Mouse (Mus musculus): ENCODE measurements at regions not wholly inside any gene's neighbourhood (a gene's known extent, or its start where the extent isn't known, plus 50 kb on each side); places are given as distances from the start of the nearest gene placed in this dataset.
"Not testable (repeated sequence)": the region's sequence is repeated elsewhere in the genome, so short reads cannot be mapped to it uniquely, and the experiment has no call there.

DNA sequence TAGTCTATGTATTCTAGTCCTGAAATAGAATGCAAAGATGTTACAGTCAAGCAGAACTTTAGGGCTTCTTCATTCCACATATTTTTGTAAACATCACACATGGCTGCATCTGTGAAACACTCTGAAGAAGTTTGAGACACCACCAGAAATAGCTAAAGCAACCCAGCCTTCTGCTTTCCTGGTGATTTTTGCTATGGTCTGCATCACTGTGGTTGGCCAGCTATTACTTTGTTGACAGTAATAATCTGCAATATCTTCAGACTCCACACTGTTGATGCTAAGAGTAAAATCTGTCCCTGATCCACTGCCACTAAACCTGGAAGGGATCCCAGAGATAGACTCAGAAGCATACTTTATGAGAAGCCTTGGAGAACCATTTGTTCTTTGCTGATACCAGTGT is 1065.7 kb downstream of the Rpia start:
- H3K36me3 ChIP-seq = no peaks in the 10 kb centered on the region
- H3K27ac ChIP-seq = no peak overlapping the region
- no peak overlapping the region for H3K4me2 ChIP-seq
- no peaks in the 10 kb centered on the region for H3K4me1 ChIP-seq
- no peak for ATAC-seq (ENCODE audit: insufficient read depth, low FRiP score, low read depth)
- no peak overlapping the region for H3K4me3 ChIP-seq (replicated peaks)
- H3K9me3 ChIP-seq = no peaks in the 10 kb centered on the region
- no peak overlapping the region for H3K9ac ChIP-seq
- H3K27me3 ChIP-seq (replicated peaks) = no peaks in the 10 kb centered on the region

DNA sequence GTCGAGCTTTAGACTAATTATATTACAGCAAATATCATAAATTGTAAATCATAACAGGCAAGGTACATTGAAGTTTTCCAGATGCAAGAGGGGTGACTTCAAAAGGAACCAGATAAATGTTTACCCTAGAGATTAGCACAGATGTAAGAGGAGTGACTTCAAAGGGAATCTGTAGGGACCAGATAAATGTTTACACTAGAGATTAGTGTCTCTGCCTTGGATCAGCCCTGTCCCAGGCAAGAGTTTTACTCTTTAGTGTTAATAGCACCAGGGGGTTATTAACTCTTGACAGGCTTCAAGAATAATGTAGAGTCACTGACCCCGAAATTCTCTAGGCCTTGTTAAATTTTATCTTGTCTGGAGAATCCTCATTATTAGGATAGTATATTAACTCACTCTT is 1089.2 kb downstream of the Rpia start:
- not testable (repeated sequence) for H3K9ac ChIP-seq; H3K4me2 ChIP-seq; H3K4me1 ChIP-seq; H3K27ac ChIP-seq; H3K4me3 ChIP-seq (replicated peaks); H3K36me3 ChIP-seq; ATAC-seq (ENCODE audit: insufficient read depth, low FRiP score, low read depth); H3K27me3 ChIP-seq (replicated peaks); H3K9me3 ChIP-seq
- 31% methylated on average over 2 of the region's 2 CpGs for WGBS

DNA sequence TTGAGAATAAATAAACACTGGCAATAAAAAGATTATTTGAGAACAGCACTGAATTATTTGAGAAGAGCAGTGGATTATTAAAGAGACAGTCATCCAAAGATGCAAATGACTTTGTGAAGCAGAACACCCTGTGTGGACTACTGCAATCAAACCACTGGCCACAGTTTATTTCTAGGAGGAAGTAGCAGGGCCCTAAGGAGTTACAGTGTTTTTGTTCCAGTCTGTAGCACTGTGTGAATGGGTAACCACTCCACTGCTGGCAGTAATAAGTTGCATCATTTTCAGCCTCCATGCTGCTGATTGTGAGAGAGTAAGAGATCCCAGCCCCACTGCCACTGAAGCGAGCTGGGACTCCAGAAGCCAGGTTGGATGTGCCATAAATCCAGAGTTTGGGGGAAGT is 1110.9 kb downstream of the Rpia start:
- ATAC-seq (ENCODE audit: insufficient read depth, low FRiP score, low read depth) = no peak
- H3K27me3 ChIP-seq (replicated peaks) = no peaks in the 10 kb centered on the region
- WGBS = 69% methylated on average over 1 of the region's 1 CpGs

DNA sequence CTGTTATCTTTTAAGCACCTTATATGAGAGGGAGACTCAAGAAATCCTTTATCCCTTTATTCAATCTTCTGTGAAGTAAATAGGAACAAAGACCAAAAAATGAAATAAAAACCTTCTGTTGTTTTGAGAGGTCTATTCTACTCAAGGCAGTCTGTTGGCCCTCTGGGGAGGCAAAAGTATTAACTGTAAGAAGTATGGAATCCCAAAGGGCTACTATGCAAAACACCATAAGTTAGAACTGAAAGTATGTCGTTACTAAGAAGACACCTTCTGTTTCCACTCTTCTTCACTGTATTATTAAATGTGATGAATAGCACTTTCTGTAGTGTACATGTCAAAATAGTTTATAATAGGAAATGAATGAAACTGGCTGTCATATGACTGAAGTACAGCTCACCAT is 1129.6 kb downstream of the Rpia start:
- 37% methylated on average over 1 of the region's 1 CpGs for WGBS
- not testable (repeated sequence) for H3K4me1 ChIP-seq; H3K36me3 ChIP-seq; ATAC-seq (ENCODE audit: insufficient read depth, low FRiP score, low read depth); H3K27me3 ChIP-seq (replicated peaks); H3K9me3 ChIP-seq; H3K9ac ChIP-seq; H3K27ac ChIP-seq; H3K4me3 ChIP-seq (replicated peaks); H3K4me2 ChIP-seq

More for the DNA sequence above, 1110.9 kb downstream of the Rpia start:
- Histone ChIP-seq H3K4me1 (no peaks in the 10 kb centered on the region), H3K27ac (no peak overlapping the region), H3K4me3 (replicated peaks) (no peak overlapping the region), H3K36me3 (no peaks in the 10 kb centered on the region), H3K9ac (no peak overlapping the region), H3K9me3 (no peaks in the 10 kb centered on the region), H3K4me2 (no peak overlapping the region)
